Mouse (Mus musculus) ES-E14 (cell line): Measurements from ENCODE around the gene Arhgap23. TPM values are rescaled to one million over a fixed set of nuclear protein-coding genes. Genes with fewer than 3 reads are reported as not detected.

ENCODE experiments used
- DNase-seq: peaks from one replicate; pipeline ENCODE4 v3.0.0-alpha.2; 2013; ENCODE audit warnings: low read depth, low spot score
- H3K27ac ChIP-seq: 2 replicates; pipeline ENCODE4 v1.5.1; 2012; ENCODE audit warnings: low read depth, mild to moderate bottlenecking, low read length, moderate library complexity, mixed read lengths; ENCODE audit not compliant: poor library complexity, insufficient read depth, severe bottlenecking
- H3K36me3 ChIP-seq: 2 replicates; pipeline ENCODE4 v1.6.1; 2012; ENCODE audit warnings: mild to moderate bottlenecking, low read length, moderate library complexity, mixed read lengths; ENCODE audit not compliant: control insufficient read depth, poor library complexity, insufficient read depth, severe bottlenecking
- H3K4me1 ChIP-seq, 2 experiments: fragments of 150-350 bp in 1 of 2; sonication (generic) in 1 of 2; 2 replicates each; pipeline ENCODE4 v1.6.1; 2012; ENCODE audit warnings: low read length in 2 of 2, mild to moderate bottlenecking in 1 of 2, mixed read lengths in 1 of 2; ENCODE audit not compliant: control insufficient read depth in 2 of 2, insufficient read depth in 2 of 2, poor library complexity in 1 of 2
- H3K4me3 ChIP-seq, 2 experiments: fragments of 150-350 bp in 1 of 2; sonication (generic) in 1 of 2; 2 replicates each; pipeline ENCODE4 v1.5.1; 2012; ENCODE audit warnings: low read length in 2 of 2, low read depth in 1 of 2, mild to moderate bottlenecking in 1 of 2, mixed read lengths in 1 of 2; ENCODE audit not compliant: insufficient read depth in 1 of 2, poor library complexity in 1 of 2, severe bottlenecking in 1 of 2
- H3K9ac ChIP-seq: 2 replicates; pipeline ENCODE4 v1.6.1; 2012; ENCODE audit warnings: low read depth, mild to moderate bottlenecking, low read length, mixed read lengths; ENCODE audit not compliant: poor library complexity, insufficient read depth, severe bottlenecking
- H3K9me3 ChIP-seq: fragments of 150-350 bp; sonication (generic); 2 replicates; pipeline ENCODE4 v1.6.1; 2012; ENCODE audit warnings: low read depth, mild to moderate bottlenecking, low read length; ENCODE audit not compliant: control insufficient read depth, insufficient read depth
- CHD2 ChIP-seq: IDR thresholded peaks from 2 replicates; pipeline ENCODE4 v1.6.1; 2014; ENCODE audit warnings: mild to moderate bottlenecking, low read depth, low read length, inconsistent platforms
- HCFC1 ChIP-seq: IDR thresholded peaks from 2 replicates; pipeline ENCODE4 v1.6.1; 2012; ENCODE audit warnings: low read length, inconsistent platforms, borderline replicate concordance; ENCODE audit not compliant: insufficient read depth
- MAFK ChIP-seq: IDR thresholded peaks from 2 replicates; pipeline ENCODE4 v1.6.1; 2014; ENCODE audit warnings: mild to moderate bottlenecking, low read depth, low read length, inconsistent platforms; ENCODE audit not compliant: insufficient read depth
- ZC3H11A ChIP-seq: IDR thresholded peaks from 2 replicates; pipeline ENCODE4 v1.6.1; 2012; ENCODE audit warnings: low read depth, mild to moderate bottlenecking, inconsistent platforms, low read length, borderline replicate concordance
- ZNF384 ChIP-seq: IDR thresholded peaks from 2 replicates; pipeline ENCODE4 v1.6.1; 2012; ENCODE audit warnings: low read depth, low read length, inconsistent platforms
- in situ Hi-C, 2 experiments: fragments of 600-800 bp; cut with MboI; formaldehyde crosslinking; loops; one replicate each; pipeline ENCODE4 v1.15.1; 2025; ENCODE audit warnings: low sequenced_read_pairs in 2 of 2, inconsistent platforms in 1 of 2; ENCODE audit not compliant: unreplicated experiment in 2 of 2
- total RNA-seq: library from RNA; depleted of rRNA; stranded (reverse); fragments of 300-350 nt; gene quantifications from 2 replicates; pipeline ENCODE4 v1.2.3, GENCODE M21; 2012

Arhgap23 gene
- total RNA-seq, 1 experiment, result 22.6 TPM

DNA sequence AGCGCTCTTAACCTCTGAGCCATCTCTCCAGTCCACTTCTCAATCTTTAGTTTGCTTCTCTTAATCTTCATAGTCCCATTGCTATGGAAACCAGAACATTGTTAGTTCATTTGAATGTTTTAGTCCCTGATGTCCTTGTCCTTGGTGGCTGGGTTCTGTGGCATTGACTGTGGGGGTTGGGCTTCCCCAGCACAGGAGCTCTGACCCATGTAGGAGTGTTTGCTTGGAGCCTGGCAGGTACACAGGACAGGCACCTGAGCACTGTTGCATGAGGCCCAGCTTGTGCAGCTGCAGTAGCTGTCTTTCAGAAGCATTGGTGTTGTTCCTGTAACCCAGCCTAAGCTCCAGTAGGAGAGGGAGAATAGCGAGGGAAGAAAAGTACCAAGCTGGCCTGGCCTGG is 27.5 kb upstream of the Arhgap23 start:
- no peak overlapping the region for H3K9ac ChIP-seq
- DNase-seq, result no peak
- TF ChIP-seq MAFK (no peak), ZC3H11A (no peak)
- peaks cover 12% of the 10 kb centered on the region for H3K36me3 ChIP-seq
- peaks cover 3 to 4% of the 10 kb centered on the region in 2 experiments; a peak in 3 of 4 replicates for H3K4me1 ChIP-seq
- no peak overlapping the region for H3K27ac ChIP-seq
- H3K9me3 ChIP-seq, result no peaks in the 10 kb centered on the region
- in situ Hi-C loops, result no loop called here
- no peak overlapping the region for H3K4me3 ChIP-seq

GRCm38 (mm10) chr11:97389127-97389526 is 26.2 kb upstream of the Arhgap23 start:
- in situ Hi-C loops, result no loop called here
- no peak for DNase-seq
- Histone ChIP-seq H3K9me3 (no peaks in the 10 kb centered on the region), H3K4me3 (no peak overlapping the region), H3K27ac (no peak overlapping the region), H3K9ac (no peak overlapping the region), H3K36me3 (peaks cover 10% of the 10 kb centered on the region), H3K4me1 (peaks cover 4 to 11% of the 10 kb centered on the region in 2 experiments; a peak in 3 of 4 replicates)
- TF ChIP-seq HCFC1 (no peak), ZNF384 (no peak), CHD2 (no peak), ZC3H11A (no peak), MAFK (no peak)

DNA sequence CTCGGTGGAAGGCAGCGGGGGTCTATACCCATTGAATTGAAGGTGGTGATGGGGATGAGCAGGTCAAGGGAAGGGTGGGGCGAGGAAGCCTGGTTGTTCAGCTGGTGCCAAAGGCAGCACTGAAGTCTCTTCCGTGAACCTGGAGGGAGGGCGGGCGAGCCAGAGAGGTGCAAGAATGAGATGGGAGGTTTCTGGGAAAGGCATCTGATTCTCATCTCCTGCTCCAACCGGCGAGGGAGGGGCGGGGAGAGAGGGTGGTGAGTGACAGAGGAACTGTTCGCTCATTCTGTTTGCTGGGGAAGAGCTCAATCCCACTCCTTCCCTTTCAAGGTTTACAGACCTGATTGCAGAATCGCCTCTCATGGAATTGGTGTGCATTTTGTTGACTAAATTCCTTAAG is 21.7 kb upstream of the Arhgap23 start:
- in situ Hi-C loops, result no loop called here
- Histone ChIP-seq H3K36me3 (peaks cover 10% of the 10 kb centered on the region), H3K4me1 (peaks cover 4 to 15% of the 10 kb centered on the region in 2 experiments; a peak in 3 of 4 replicates)

GRCm38 (mm10) chr11:97394146-97394545 is 21.2 kb upstream of the Arhgap23 start:
- Histone ChIP-seq H3K36me3 (peaks cover 8% of the 10 kb centered on the region), H3K9ac (no peak overlapping the region)
- in situ Hi-C loops, result no loop called here

More for the DNA sequence above, 21.7 kb upstream of the Arhgap23 start:
- Histone ChIP-seq H3K4me3 (no peak overlapping the region), H3K9ac (no peak overlapping the region), H3K9me3 (no peaks in the 10 kb centered on the region), H3K27ac (no peak overlapping the region; the same call in 1 of the 2 replicates)
- TF ChIP-seq HCFC1, result no peak
- no peak for TF ChIP-seq CHD2
- TF ChIP-seq ZC3H11A, result no peak
- TF ChIP-seq MAFK, result no peak
- no peak for TF ChIP-seq ZNF384
- no peak for DNase-seq

DNA sequence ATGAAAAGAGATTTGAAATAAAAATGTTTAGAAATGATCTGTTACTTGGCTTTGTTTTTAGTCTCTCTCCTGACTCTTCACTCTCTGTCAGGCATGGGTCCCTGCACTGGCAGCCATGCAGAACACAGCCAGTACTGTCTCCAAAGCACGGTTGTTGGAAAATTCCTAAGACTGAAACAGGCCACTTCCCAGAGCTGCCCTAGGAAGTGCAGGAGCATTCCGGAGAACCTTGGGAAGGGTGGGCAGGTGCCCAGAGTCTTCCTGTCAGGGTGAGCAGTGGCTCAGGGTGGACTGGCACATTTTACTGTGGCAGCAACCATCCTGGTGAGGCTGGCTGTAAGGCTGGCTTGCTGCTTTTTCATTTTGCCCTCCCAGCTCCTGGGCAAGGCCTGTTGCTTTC is 16.8 kb upstream of the Arhgap23 start:
- Histone ChIP-seq H3K9me3 (no peaks in the 10 kb centered on the region), H3K27ac (no peak overlapping the region), H3K36me3 (no peaks in the 10 kb centered on the region), H3K4me3 (no peak overlapping the region), H3K9ac (no peak overlapping the region), H3K4me1 (peaks cover 7 to 12% of the 10 kb centered on the region in 2 experiments; a peak in 3 of 4 replicates)
- in situ Hi-C loops, result no loop called here
- TF ChIP-seq MAFK, result no peak
- no peak for TF ChIP-seq ZNF384
- TF ChIP-seq HCFC1, result no peak
- TF ChIP-seq CHD2, result no peak
- no peak for TF ChIP-seq ZC3H11A
- DNase-seq, result no peak

More at GRCm38 (mm10) chr11:97394146-97394545, 21.2 kb upstream of the Arhgap23 start:
- Histone ChIP-seq H3K9me3 (no peaks in the 10 kb centered on the region), H3K27ac (no peak overlapping the region; the same call in 1 of the 2 replicates), H3K4me3 (no peak overlapping the region), H3K4me1 (peaks cover 4 to 12% of the 10 kb centered on the region in 2 experiments; a peak in 3 of 4 replicates)
- TF ChIP-seq ZC3H11A (no peak), MAFK (no peak), HCFC1 (no peak), ZNF384 (no peak), CHD2 (no peak)
- no peak for DNase-seq
